Mouse (Mus musculus): ENCODE measurements around the gene Kdm6a. TPM values are rescaled to one million over a fixed set of nuclear protein-coding genes. Genes with fewer than 3 reads are reported as not detected.

Kdm6a gene
- polyA plus RNA-seq, 1 experiment, result 55.9 TPM

DNA sequence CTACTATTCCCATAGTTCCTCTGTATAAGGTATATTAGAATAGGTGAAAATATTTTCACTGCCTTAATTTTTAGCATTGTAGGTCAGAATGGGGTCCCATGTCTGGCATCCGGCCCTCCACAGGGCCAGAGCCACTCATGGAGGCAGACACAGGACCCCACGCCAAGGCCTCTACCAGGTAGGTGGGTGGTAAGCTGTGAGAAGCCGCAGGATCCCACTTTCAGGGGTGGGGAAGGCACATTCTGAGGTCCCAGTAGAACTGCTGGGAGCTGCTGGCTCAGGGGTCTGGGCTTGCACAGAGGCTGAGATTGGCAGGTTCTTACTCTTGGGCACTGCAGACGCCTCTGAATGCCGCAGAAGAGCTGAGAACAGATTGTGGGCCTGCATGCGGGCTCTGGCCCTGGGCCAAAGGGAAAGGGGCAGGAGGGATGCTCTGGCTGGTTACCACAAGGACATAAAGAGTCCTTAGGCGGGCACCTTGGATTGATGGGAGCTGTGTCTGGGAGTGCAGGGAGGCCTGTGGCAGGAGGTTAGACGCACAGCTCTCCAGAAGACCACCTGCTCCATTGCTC is 95.9 kb downstream of the Kdm6a start:
- H3K36me3 ChIP-seq (ENCODE audit: control insufficient read depth, insufficient read depth, low read length, poor library complexity, severe bottlenecking), result peaks cover 8% of the 10 kb centered on the region
- TF ChIP-seq POLR2A (IDR thresholded peaks at IDR 0.05; ENCODE audit: insufficient read depth, low read length), result no peak
- no peak for TF ChIP-seq CTCF (IDR thresholded peaks at IDR 0.05; ENCODE audit: low read depth, low read length)
- TF ChIP-seq EP300 (IDR thresholded peaks at IDR 0.05; ENCODE audit: insufficient read depth, low read depth, low read length), result no peak
- no peaks in the 10 kb centered on the region for H3K9me3 ChIP-seq (replicated peaks; ENCODE audit: control insufficient read depth, insufficient read depth, low read length, poor library complexity, severe bottlenecking)
- H3K27ac ChIP-seq (ENCODE audit: insufficient read depth, low read length), result no peak overlapping the region
- no peaks in the 10 kb centered on the region for H3K27me3 ChIP-seq (ENCODE audit: control insufficient read depth, insufficient read depth, low read length, poor library complexity, severe bottlenecking)
- H3K4me1 ChIP-seq (ENCODE audit: control insufficient read depth, insufficient read depth, low read length), result no peaks in the 10 kb centered on the region
- H3K4me3 ChIP-seq (ENCODE audit: low read depth, low read length), result no peak overlapping the region
- no peak overlapping the region for H3K9ac ChIP-seq (ENCODE audit: low read depth, poor library complexity, severe bottlenecking)

DNA sequence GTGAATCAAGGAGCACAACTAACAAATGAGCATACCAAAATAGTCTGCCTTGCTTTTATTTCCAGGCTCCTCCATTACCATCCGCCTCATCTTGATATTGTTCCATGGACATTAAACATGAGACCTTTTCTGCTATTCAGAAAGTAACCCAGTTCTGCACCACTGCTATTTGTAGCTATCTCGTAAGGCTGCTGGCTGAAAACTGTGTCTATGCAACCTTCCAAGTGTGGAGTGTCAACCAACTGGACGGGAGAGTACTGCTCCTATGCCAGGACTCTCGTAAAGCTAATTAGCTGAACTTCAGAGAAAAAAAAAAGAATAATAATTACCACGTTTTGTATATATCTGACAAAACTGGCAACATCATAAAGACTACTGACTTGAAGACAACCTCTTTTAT is 116.2 kb downstream of the Kdm6a start:
- no peaks in the 10 kb centered on the region for H3K36me3 ChIP-seq (ENCODE audit: control insufficient read depth, insufficient read depth, low read length, poor library complexity, severe bottlenecking)
- H3K9ac ChIP-seq (ENCODE audit: low read depth, poor library complexity, severe bottlenecking), result no peak overlapping the region
- no peak overlapping the region for H3K4me3 ChIP-seq (ENCODE audit: low read depth, low read length)
- H3K27ac ChIP-seq (ENCODE audit: insufficient read depth, low read length), result no peak overlapping the region
- no peaks in the 10 kb centered on the region for H3K4me1 ChIP-seq (ENCODE audit: control insufficient read depth, insufficient read depth, low read length)
- TF ChIP-seq EP300 (IDR thresholded peaks at IDR 0.05; ENCODE audit: insufficient read depth, low read depth, low read length) (no peak), POLR2A (IDR thresholded peaks at IDR 0.05; ENCODE audit: insufficient read depth, low read length) (no peak), CTCF (IDR thresholded peaks at IDR 0.05; ENCODE audit: low read depth, low read length) (no peak)
- no peaks in the 10 kb centered on the region for H3K9me3 ChIP-seq (replicated peaks; ENCODE audit: control insufficient read depth, insufficient read depth, low read length, poor library complexity, severe bottlenecking)
- no peaks in the 10 kb centered on the region for H3K27me3 ChIP-seq (ENCODE audit: control insufficient read depth, insufficient read depth, low read length, poor library complexity, severe bottlenecking)

DNA sequence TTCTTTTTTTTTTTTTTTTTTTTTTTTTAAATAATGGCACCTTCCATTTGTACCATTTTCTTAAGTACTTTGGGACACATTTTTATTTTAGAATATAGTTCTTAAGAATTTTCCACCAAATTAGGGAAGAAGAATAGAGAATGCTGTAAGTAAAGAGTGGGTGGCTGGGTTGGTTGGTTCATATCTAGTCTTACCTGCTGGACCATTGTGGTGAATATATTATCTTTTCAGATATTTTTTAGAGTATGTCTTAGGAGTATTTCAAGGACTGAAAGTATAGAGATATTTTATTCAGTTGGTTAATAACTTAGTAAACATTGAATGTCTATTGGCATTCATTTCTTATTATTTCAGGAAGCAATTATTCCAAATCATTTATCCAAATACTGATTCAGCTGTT is 117.8 kb downstream of the Kdm6a start:
- Histone ChIP-seq H3K36me3 (ENCODE audit: control insufficient read depth, insufficient read depth, low read length, poor library complexity, severe bottlenecking) (no peaks in the 10 kb centered on the region), H3K27ac (ENCODE audit: insufficient read depth, low read length) (no peak overlapping the region), H3K27me3 (ENCODE audit: control insufficient read depth, insufficient read depth, low read length, poor library complexity, severe bottlenecking) (no peaks in the 10 kb centered on the region), H3K9me3 (replicated peaks; ENCODE audit: control insufficient read depth, insufficient read depth, low read length, poor library complexity, severe bottlenecking) (no peaks in the 10 kb centered on the region), H3K4me3 (ENCODE audit: low read depth, low read length) (no peak overlapping the region), H3K9ac (ENCODE audit: low read depth, poor library complexity, severe bottlenecking) (no peak overlapping the region), H3K4me1 (ENCODE audit: control insufficient read depth, insufficient read depth, low read length) (no peaks in the 10 kb centered on the region)
- TF ChIP-seq CTCF (IDR thresholded peaks at IDR 0.05; ENCODE audit: low read depth, low read length), result no peak
- TF ChIP-seq POLR2A (IDR thresholded peaks at IDR 0.05; ENCODE audit: insufficient read depth, low read length), result no peak
- TF ChIP-seq EP300 (IDR thresholded peaks at IDR 0.05; ENCODE audit: insufficient read depth, low read depth, low read length), result no peak

Other genes with a start within 250 kb of the Kdm6a start
- gene Dusp21, start 16.7 kb upstream of the Kdm6a start, polyA plus RNA-seq (2011; ENCODE audit: insufficient read depth, insufficient read length, low read depth, missing spikeins), result not detected in 2 replicates